Mouse (Mus musculus): ENCODE results near the gene Smyd2. TPM values are rescaled to one million over a fixed set of nuclear protein-coding genes. Genes with fewer than 3 reads are reported as not detected.

Gene Smyd2
- polyA plus RNA-seq (2014; fragmentation: Nextera tagmentation; extraction: Ambion mirVana), result 50.9 and 54.9 TPM in 2 replicates

DNA sequence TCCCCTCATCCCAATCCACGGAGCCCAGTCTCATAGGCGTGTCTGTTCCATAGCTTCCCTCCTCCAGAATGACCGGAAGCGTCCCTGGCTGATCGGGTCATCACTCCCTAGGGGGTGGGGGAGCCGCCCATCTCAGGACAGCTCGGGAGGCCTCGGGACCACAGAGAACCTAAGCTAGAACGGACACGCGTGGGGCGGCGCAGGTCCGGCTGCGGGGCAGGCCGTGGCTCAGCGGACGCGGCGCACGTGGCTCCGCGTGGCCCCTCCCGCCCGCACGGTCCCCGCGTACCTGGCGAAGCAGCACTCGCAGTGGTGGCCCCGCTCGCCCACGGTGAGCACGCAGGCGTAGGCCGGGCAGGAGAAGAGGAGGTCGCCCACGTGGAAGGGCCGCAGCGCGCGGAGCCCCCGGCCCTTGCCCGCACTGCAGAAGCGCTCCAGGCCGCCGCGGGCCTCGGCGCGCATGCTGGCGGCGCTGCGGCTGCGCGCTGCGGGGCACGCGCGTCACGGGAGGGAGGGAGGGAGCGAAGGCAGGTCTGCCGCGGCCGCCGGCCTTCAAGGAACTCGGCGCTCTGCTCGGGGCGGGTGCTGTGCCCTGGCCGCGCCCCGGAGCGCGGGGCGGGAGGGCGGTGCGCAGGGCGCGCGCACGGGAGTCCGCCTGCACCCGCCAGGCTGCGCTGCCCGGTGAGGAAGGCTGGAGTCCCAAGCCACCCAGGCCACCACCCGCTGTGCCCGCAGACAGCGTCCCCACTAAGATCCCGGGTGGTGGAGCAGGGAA lies at the start of gene Smyd2:
TSS of gene Smyd2 (minus strand) at position 546 of the 775 bp plus-strand sequence.
- Histone ChIP-seq H3K4me3 (ENCODE audit: low read depth, low read length) (peak within 1 kb of the TSS; percentile 69), H3K4me2 (peak within 1 kb of the TSS; percentile 89), H3K9ac (ENCODE audit: low read length) (peak within 1 kb of the TSS; percentile 78), H3K27me3 (ENCODE audit: control insufficient read depth, insufficient read depth, low read length) (no peaks in the 10 kb centered on the region; the same call in 1 of the 2 replicates), H3K36me3 (ENCODE audit: control insufficient read depth, insufficient read depth, low read length) (no peaks in the 10 kb centered on the region), H3K4me1 (ENCODE audit: control insufficient read depth, insufficient read depth, low read length) (peaks cover 17% of the 10 kb centered on the region), H3K9me3 (ENCODE audit: control insufficient read depth, low read length) (no peaks in the 10 kb centered on the region), H3K27ac (ENCODE audit: low read depth, low read length) (no peak within 1 kb of the TSS)
- WGBS, result under 1% methylated on average over 58 of the region's 90 CpGs
- DNase-seq (ENCODE audit: low spot score, missing footprints) (peak; percentile 96), ATAC-seq (ENCODE audit: low FRiP score) (peak; percentile 89)

DNA sequence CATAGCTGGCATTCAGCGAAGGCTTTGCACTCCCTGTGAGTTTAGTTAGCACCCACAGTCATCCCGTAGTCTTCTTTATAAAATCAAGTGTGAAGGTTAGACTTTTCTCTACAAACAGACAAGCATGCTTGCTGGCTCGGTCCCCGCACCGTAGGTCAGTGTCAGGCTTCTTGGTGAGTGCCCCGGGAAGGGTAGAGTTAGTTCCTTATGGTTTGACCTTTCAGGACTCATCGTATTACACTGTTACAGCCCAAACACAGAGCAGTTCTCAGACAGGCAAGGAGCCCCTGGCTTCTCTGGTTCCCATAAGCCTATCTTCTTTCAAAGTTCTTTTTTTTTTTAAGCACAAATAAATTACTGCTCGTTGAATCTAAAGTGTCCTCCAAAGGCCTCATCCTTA lies 48.2 kb upstream of the Smyd2 start:
- H3K9me3 ChIP-seq (ENCODE audit: control insufficient read depth, low read length), result no peaks in the 10 kb centered on the region
- peak; percentile 4 for DNase-seq (ENCODE audit: low spot score, missing footprints)
- no peak overlapping the region for H3K4me2 ChIP-seq
- ATAC-seq (ENCODE audit: low FRiP score), result no peak
- H3K4me1 ChIP-seq (ENCODE audit: control insufficient read depth, insufficient read depth, low read length), result peaks cover 6% of the 10 kb centered on the region; the same call in 1 of the 2 replicates
- no peak overlapping the region for H3K4me3 ChIP-seq (ENCODE audit: low read depth, low read length)
- no peak overlapping the region for H3K9ac ChIP-seq (ENCODE audit: low read length)
- WGBS, result 82% methylated on average over 8 of the region's 8 CpGs
- H3K27ac ChIP-seq (ENCODE audit: low read depth, low read length), result no peak overlapping the region
- H3K27me3 ChIP-seq (ENCODE audit: control insufficient read depth, insufficient read depth, low read length), result no peaks in the 10 kb centered on the region
- no peaks in the 10 kb centered on the region for H3K36me3 ChIP-seq (ENCODE audit: control insufficient read depth, insufficient read depth, low read length)

DNA sequence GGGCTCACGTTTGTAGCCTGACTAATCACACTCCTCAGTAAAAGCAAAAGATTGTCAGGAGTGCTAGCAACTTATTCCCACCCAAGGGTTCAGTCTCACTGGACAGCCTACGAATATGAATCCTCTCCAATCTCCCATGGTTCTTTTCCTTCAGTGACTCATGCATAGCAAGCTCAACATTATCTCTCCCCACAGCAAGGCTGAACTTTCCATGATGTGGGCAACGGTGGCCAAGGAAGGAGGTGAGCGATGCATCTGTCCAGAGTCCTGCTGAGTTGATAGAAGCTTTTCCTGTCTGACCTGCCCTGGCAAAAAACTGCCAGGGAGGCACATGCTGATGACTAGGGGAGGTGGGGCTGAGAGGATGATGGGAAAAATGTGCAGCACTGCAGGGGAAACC lies 45.9 kb upstream of the Smyd2 start:
- no peaks in the 10 kb centered on the region for H3K36me3 ChIP-seq (ENCODE audit: control insufficient read depth, insufficient read depth, low read length)
- H3K4me2 ChIP-seq, result no peak overlapping the region
- DNase-seq (ENCODE audit: low spot score, missing footprints), result no peak
- no peak for ATAC-seq (ENCODE audit: low FRiP score)
- no peak overlapping the region for H3K4me3 ChIP-seq (ENCODE audit: low read depth, low read length)
- WGBS, result 85% methylated on average over 4 of the region's 4 CpGs
- no peaks in the 10 kb centered on the region for H3K9me3 ChIP-seq (ENCODE audit: control insufficient read depth, low read length)
- peaks cover 3% of the 10 kb centered on the region; the same call in 1 of the 2 replicates for H3K4me1 ChIP-seq (ENCODE audit: control insufficient read depth, insufficient read depth, low read length)
- no peak overlapping the region for H3K27ac ChIP-seq (ENCODE audit: low read depth, low read length)
- no peak overlapping the region for H3K9ac ChIP-seq (ENCODE audit: low read length)
- no peaks in the 10 kb centered on the region for H3K27me3 ChIP-seq (ENCODE audit: control insufficient read depth, insufficient read depth, low read length)

DNA sequence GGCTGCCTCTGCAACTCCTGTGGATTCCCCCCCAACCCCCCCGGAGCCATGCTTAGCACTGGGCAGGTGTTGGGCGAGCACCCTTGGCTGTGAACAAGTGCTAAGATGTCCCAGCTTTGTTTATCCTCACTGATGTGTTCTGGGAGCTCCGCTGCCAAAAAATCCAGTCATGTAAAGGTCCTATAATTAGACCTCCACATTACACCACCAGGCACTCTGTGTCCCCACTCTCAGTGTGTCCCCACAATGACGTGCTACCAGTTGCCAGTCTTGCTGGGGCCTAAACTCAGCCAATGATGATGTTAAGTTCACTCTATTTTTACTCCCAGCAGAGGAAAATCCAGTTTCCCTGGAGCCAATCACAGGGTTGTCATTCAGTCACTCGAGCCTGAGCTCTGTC lies 38.3 kb upstream of the Smyd2 start:
- 75% methylated on average over 5 of the region's 5 CpGs for WGBS
- no peak overlapping the region for H3K9ac ChIP-seq (ENCODE audit: low read length)

DNA sequence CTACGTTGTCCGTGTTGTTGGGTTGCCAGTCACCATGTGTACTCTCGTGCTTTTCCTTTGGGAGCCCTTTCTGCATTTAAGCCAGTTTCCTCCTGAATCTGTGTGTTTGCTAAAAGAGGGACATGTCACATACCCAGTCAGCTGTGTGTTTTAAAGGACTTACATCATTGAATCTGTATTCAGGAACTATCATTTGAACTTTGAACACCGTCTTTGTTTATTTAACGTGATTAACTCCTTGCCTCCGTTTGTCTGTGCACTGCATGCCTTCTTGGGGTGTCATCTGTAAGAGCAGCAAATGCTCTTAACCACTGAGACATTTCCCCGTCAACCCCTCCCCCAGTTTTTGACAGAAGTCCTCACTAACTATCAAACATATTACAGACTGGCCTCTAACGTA lies 37.6 kb upstream of the Smyd2 start:
- WGBS, result 81% methylated on average over 8 of the region's 8 CpGs
- ATAC-seq (ENCODE audit: low FRiP score) (no peak), DNase-seq (ENCODE audit: low spot score, missing footprints) (no peak)
- Histone ChIP-seq H3K9ac (ENCODE audit: low read length) (no peak overlapping the region), H3K9me3 (ENCODE audit: control insufficient read depth, low read length) (no peaks in the 10 kb centered on the region), H3K27ac (ENCODE audit: low read depth, low read length) (no peak overlapping the region), H3K4me3 (ENCODE audit: low read depth, low read length) (no peak overlapping the region), H3K4me1 (ENCODE audit: control insufficient read depth, insufficient read depth, low read length) (no peaks in the 10 kb centered on the region), H3K27me3 (ENCODE audit: control insufficient read depth, insufficient read depth, low read length) (no peaks in the 10 kb centered on the region), H3K4me2 (no peak overlapping the region), H3K36me3 (ENCODE audit: control insufficient read depth, insufficient read depth, low read length) (no peaks in the 10 kb centered on the region)

More for the DNA sequence above, 38.3 kb upstream of the Smyd2 start:
- H3K4me1 ChIP-seq (ENCODE audit: control insufficient read depth, insufficient read depth, low read length), result no peaks in the 10 kb centered on the region
- H3K4me3 ChIP-seq (ENCODE audit: low read depth, low read length), result no peak overlapping the region
- no peak for ATAC-seq (ENCODE audit: low FRiP score)
- DNase-seq (ENCODE audit: low spot score, missing footprints), result no peak
- no peak overlapping the region for H3K27ac ChIP-seq (ENCODE audit: low read depth, low read length)
- H3K36me3 ChIP-seq (ENCODE audit: control insufficient read depth, insufficient read depth, low read length), result no peaks in the 10 kb centered on the region
- H3K9me3 ChIP-seq (ENCODE audit: control insufficient read depth, low read length), result no peaks in the 10 kb centered on the region
- no peaks in the 10 kb centered on the region for H3K27me3 ChIP-seq (ENCODE audit: control insufficient read depth, insufficient read depth, low read length)
- no peak overlapping the region for H3K4me2 ChIP-seq

DNA sequence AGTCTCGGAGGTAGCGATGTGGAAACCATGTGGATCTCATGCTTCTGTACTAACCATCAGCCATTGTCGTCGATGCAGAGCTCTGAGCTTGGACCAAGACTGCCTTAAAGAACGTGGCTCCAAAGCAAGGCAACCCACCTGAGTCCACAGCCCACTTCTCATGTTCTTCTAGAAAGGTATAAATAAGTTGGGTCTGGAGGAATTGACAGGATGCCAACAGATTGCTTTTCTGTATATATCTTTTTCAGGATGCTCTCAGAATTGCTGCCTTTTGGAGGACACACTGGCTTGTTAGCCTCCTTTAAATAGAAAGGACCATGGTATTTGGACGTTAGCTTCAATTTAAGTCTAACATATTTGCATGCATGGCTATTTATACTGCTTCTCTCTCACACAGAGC lies 29.7 kb upstream of the Smyd2 start:
- Histone ChIP-seq H3K9ac (ENCODE audit: low read length) (no peak overlapping the region), H3K4me1 (ENCODE audit: control insufficient read depth, insufficient read depth, low read length) (no peaks in the 10 kb centered on the region), H3K9me3 (ENCODE audit: control insufficient read depth, low read length) (no peaks in the 10 kb centered on the region), H3K4me3 (ENCODE audit: low read depth, low read length) (no peak overlapping the region), H3K27ac (ENCODE audit: low read depth, low read length) (no peak overlapping the region), H3K36me3 (ENCODE audit: control insufficient read depth, insufficient read depth, low read length) (no peaks in the 10 kb centered on the region), H3K27me3 (ENCODE audit: control insufficient read depth, insufficient read depth, low read length) (no peaks in the 10 kb centered on the region), H3K4me2 (no peak overlapping the region)
- WGBS, result 82% methylated on average over 6 of the region's 6 CpGs
- DNase-seq (ENCODE audit: low spot score, missing footprints) (no peak), ATAC-seq (ENCODE audit: low FRiP score) (no peak)

DNA sequence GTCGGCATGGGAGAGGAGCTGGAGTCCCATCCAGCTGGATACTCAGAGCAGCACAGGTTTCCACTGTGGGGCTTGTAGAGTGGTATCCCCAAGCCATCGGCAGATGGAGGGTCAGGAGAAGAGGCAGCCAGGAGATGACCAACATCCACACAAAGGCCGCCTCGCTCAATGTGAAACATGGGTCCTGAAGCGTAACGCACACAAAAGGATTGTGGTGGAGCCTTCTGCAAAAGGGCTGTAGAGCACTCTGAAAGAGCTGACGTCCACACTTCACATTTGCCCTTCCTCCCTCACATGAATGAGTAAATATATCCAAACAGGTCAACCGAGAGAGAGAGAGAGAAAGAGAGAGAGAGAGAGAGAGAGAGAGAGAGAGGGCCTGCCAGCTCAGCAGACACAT lies 25.2 kb upstream of the Smyd2 start:
- H3K4me2 ChIP-seq, result no peak overlapping the region
- H3K36me3 ChIP-seq (ENCODE audit: control insufficient read depth, insufficient read depth, low read length), result no peaks in the 10 kb centered on the region
- WGBS, result 51% methylated on average over 8 of the region's 8 CpGs
- no peak for ATAC-seq (ENCODE audit: low FRiP score)
- no peaks in the 10 kb centered on the region for H3K4me1 ChIP-seq (ENCODE audit: control insufficient read depth, insufficient read depth, low read length)
- no peaks in the 10 kb centered on the region for H3K9me3 ChIP-seq (ENCODE audit: control insufficient read depth, low read length)
- no peaks in the 10 kb centered on the region for H3K27me3 ChIP-seq (ENCODE audit: control insufficient read depth, insufficient read depth, low read length)
- no peak for DNase-seq (ENCODE audit: low spot score, missing footprints)
- H3K9ac ChIP-seq (ENCODE audit: low read length), result no peak overlapping the region
- H3K4me3 ChIP-seq (ENCODE audit: low read depth, low read length), result no peak overlapping the region
- H3K27ac ChIP-seq (ENCODE audit: low read depth, low read length), result no peak overlapping the region

DNA sequence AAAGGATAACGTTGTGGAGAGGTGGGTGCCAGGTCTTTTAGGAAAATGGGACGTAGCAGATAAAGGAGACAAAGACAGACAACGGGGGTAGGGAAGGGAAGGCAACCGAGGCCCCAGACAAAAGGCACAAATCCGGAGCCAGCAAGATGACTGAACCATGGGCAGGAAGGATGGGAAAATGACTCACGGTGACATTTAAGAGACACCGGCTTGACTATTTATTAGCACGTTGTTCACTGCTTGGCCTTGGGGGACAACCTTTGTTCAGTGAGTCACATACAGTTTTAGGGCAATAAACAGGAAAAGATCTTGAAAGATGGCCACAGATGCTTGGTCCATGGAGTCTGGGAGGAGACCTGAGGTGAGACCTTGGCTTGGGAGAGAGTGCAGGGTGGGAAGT lies 24.0 kb upstream of the Smyd2 start:
- Histone ChIP-seq H3K27me3 (ENCODE audit: control insufficient read depth, insufficient read depth, low read length) (no peaks in the 10 kb centered on the region), H3K36me3 (ENCODE audit: control insufficient read depth, insufficient read depth, low read length) (no peaks in the 10 kb centered on the region), H3K4me2 (no peak overlapping the region), H3K9ac (ENCODE audit: low read length) (no peak overlapping the region), H3K9me3 (ENCODE audit: control insufficient read depth, low read length) (no peaks in the 10 kb centered on the region), H3K4me3 (ENCODE audit: low read depth, low read length) (no peak overlapping the region), H3K4me1 (ENCODE audit: control insufficient read depth, insufficient read depth, low read length) (no peaks in the 10 kb centered on the region), H3K27ac (ENCODE audit: low read depth, low read length) (no peak overlapping the region)
- WGBS, result 93% methylated on average over 8 of the region's 8 CpGs
- DNase-seq (ENCODE audit: low spot score, missing footprints), result no peak
- no peak for ATAC-seq (ENCODE audit: low FRiP score)

DNA sequence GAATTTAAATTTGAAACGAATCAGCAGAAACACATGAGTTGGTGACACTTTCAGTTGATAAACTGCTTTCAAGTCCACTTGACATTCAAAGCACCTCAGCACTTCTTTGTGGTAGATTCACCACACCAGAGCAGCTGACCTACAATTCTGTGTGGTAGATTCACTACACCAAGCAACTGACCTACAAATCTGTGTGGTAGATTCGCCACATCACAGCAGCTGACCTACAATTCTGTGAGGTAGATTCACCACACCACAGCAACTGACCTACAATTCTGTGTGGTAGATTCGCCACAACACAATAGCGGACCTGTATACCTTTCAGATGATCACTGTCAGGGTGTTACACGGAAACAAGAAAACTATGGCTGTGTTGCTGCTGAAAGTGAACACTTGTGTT lies 19.6 kb upstream of the Smyd2 start:
- WGBS, result 93% methylated on average over 5 of the region's 5 CpGs
- no peak overlapping the region for H3K9ac ChIP-seq (ENCODE audit: low read length)
- H3K9me3 ChIP-seq (ENCODE audit: control insufficient read depth, low read length), result no peaks in the 10 kb centered on the region
- H3K4me2 ChIP-seq, result no peak overlapping the region
- no peak overlapping the region for H3K4me3 ChIP-seq (ENCODE audit: low read depth, low read length)
- ATAC-seq (ENCODE audit: low FRiP score), result no peak
- H3K27me3 ChIP-seq (ENCODE audit: control insufficient read depth, insufficient read depth, low read length), result no peaks in the 10 kb centered on the region
- no peak overlapping the region for H3K27ac ChIP-seq (ENCODE audit: low read depth, low read length)
- H3K4me1 ChIP-seq (ENCODE audit: control insufficient read depth, insufficient read depth, low read length), result no peaks in the 10 kb centered on the region
- DNase-seq (ENCODE audit: low spot score, missing footprints), result peak; percentile 49
- no peaks in the 10 kb centered on the region for H3K36me3 ChIP-seq (ENCODE audit: control insufficient read depth, insufficient read depth, low read length)
